Mouse (Mus musculus): Measurements from ENCODE around the gene Tspan5.

Gene Tspan5

GRCm38 (mm10) chr3:138741649-138742565 is at the start of gene Tspan5:
Tspan5 (plus strand) TSS chr3:138742195.
- peak; percentile 53 for DNase-seq (ENCODE audit: low read depth in 2 of 2, low spot score in 2 of 2)

- no peak for DNase-seq (ENCODE audit: low read depth in 2 of 2, low spot score in 2 of 2)
These were observed 49.7 kb upstream of the Tspan5 start for GRCm38 (mm10) chr3:138692302-138692701.

- DNase-seq (ENCODE audit: low read depth in 2 of 2, low spot score in 2 of 2), result no peak
These were observed 38.6 kb upstream of the Tspan5 start for GRCm38 (mm10) chr3:138703399-138703798.

- DNase-seq (ENCODE audit: low read depth in 2 of 2, low spot score in 2 of 2), result no peak
These were observed 37.5 kb upstream of the Tspan5 start for GRCm38 (mm10) chr3:138704469-138704868.

- DNase-seq (ENCODE audit: low read depth in 2 of 2, low spot score in 2 of 2), result no peak
These were observed 36.1 kb upstream of the Tspan5 start for GRCm38 (mm10) chr3:138705875-138706274.

- DNase-seq (ENCODE audit: low read depth in 2 of 2, low spot score in 2 of 2), result no peak
These were observed 32.8 kb upstream of the Tspan5 start for GRCm38 (mm10) chr3:138709183-138709582.

- DNase-seq (ENCODE audit: low read depth in 2 of 2, low spot score in 2 of 2), result no peak
These were observed 30.0 kb upstream of the Tspan5 start for GRCm38 (mm10) chr3:138711971-138712370.

GRCm38 (mm10) chr3:138712452-138713140 is 29.4 kb upstream of the Tspan5 start:
- no peak for DNase-seq (ENCODE audit: low read depth in 2 of 2, low spot score in 2 of 2)

GRCm38 (mm10) chr3:138713141-138713540 is 28.9 kb upstream of the Tspan5 start:
- no peak for DNase-seq (ENCODE audit: low read depth in 2 of 2, low spot score in 2 of 2)

GRCm38 (mm10) chr3:138714788-138715187 is 27.2 kb upstream of the Tspan5 start:
- no peak for DNase-seq (ENCODE audit: low read depth in 2 of 2, low spot score in 2 of 2)

- no peak for DNase-seq (ENCODE audit: low read depth in 2 of 2, low spot score in 2 of 2)
These were observed 26.8 kb upstream of the Tspan5 start for GRCm38 (mm10) chr3:138715212-138715611.

- no peak for DNase-seq (ENCODE audit: low read depth in 2 of 2, low spot score in 2 of 2)
These were observed 25.0 kb upstream of the Tspan5 start for GRCm38 (mm10) chr3:138717040-138717439.

- no peak for DNase-seq (ENCODE audit: low read depth in 2 of 2, low spot score in 2 of 2)
These were observed 19.8 kb upstream of the Tspan5 start for GRCm38 (mm10) chr3:138722152-138722551.

GRCm38 (mm10) chr3:138727571-138727970 is 14.4 kb upstream of the Tspan5 start:
- DNase-seq (ENCODE audit: low read depth in 2 of 2, low spot score in 2 of 2), result no peak

- DNase-seq (ENCODE audit: low read depth in 2 of 2, low spot score in 2 of 2), result no peak
These were observed 13.2 kb upstream of the Tspan5 start for GRCm38 (mm10) chr3:138728840-138729239.

- no peak for DNase-seq (ENCODE audit: low read depth in 2 of 2, low spot score in 2 of 2)
These were observed 11.2 kb upstream of the Tspan5 start for GRCm38 (mm10) chr3:138730812-138731211.

GRCm38 (mm10) chr3:138735760-138736159 is 6.2 kb upstream of the Tspan5 start:
- DNase-seq (ENCODE audit: low read depth in 2 of 2, low spot score in 2 of 2), result no peak

- DNase-seq (ENCODE audit: low read depth in 2 of 2, low spot score in 2 of 2), result no peak
These were observed 2.8 kb upstream of the Tspan5 start for GRCm38 (mm10) chr3:138739150-138739700.

GRCm38 (mm10) chr3:138740291-138740690 is 1.7 kb upstream of the Tspan5 start:
- DNase-seq (ENCODE audit: low read depth in 2 of 2, low spot score in 2 of 2), result no peak

- DNase-seq (ENCODE audit: low read depth in 2 of 2, low spot score in 2 of 2), result no peak
These were observed 1.0 kb upstream of the Tspan5 start for GRCm38 (mm10) chr3:138740843-138741540.

GRCm38 (mm10) chr3:138742566-138742930 is 553 bp downstream of the Tspan5 start:
- peak; percentile 12 to 21 for DNase-seq (ENCODE audit: low read depth in 2 of 2, low spot score in 2 of 2)

All from CD8-positive naive resting alpha-beta T cell, adult 2 months (primary cell).